8 mouse cellular contexts compared by ENCODE assay signal in the genomic region with DNA sequence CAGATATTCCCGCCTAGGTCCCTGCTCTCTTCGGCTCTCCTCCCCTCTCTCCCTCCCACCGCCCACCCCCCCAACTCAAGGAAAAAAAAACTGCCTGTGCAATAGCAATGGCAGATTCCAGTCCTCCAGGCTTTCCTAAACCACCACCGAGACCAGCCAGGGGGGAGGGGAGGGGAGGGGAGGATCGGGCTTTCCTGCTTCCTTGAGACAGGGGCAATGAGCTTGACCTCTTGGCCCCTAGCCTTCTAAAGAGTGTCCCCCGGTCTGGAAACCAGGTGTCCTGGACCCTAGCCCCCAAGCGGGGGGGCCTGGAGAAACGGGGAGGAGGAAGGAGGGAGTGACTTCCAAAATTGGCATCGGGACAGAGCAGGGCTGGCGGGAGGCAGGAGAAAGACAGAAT. TPM values are rescaled to one million over a fixed set of nuclear protein-coding genes. Genes with fewer than 3 reads are reported as not detected.
DNase-seq lines count a peak whose midpoint lies in the region; ATAC-seq and TF ChIP-seq lines count a peak whose summit lies in the region.

No protein-coding gene starts in this region.

- peaks cover 2% of the 10 kb centered on the region; the same call in 1 of the 2 replicates for H3K4me1 ChIP-seq in embryonic fibroblast, embryonic 13.5 days (ENCODE audit: control insufficient read depth, insufficient read depth, low read length)
- peaks cover 56% of the 10 kb centered on the region for H3K4me1 ChIP-seq in hindbrain, embryonic 13.5 days (replicated peaks)
- H3K4me1 ChIP-seq in liver, embryonic 15.5 days (replicated peaks): peaks cover 77% of the 10 kb centered on the region
- peaks cover 18% of the 10 kb centered on the region; the same call in 1 of the 2 replicates for H3K4me1 ChIP-seq in stomach, embryonic 16.5 days (ENCODE audit: control insufficient read depth, insufficient read depth, low read length)

- no peak overlapping the region for H3K27ac ChIP-seq in embryonic fibroblast, embryonic 13.5 days (ENCODE audit: insufficient read depth, low read length)
- no peak overlapping the region for H3K27ac ChIP-seq in hindbrain, embryonic 13.5 days
- H3K27ac ChIP-seq in liver, embryonic 15.5 days (replicated peaks): no peak overlapping the region
- peak overlapping the region; percentile 13; the same call in 1 of the 2 replicates for H3K27ac ChIP-seq in stomach, embryonic 16.5 days (ENCODE audit: low read length)

- H3K36me3 ChIP-seq in hindbrain, embryonic 13.5 days: peaks cover 21% of the 10 kb centered on the region
- peaks cover 18% of the 10 kb centered on the region for H3K36me3 ChIP-seq in liver, embryonic 15.5 days (replicated peaks)
- H3K36me3 ChIP-seq in stomach, embryonic 16.5 days (ENCODE audit: control insufficient read depth, insufficient read depth, low read length): no peaks in the 10 kb centered on the region

- H3K4me2 ChIP-seq in hindbrain, embryonic 13.5 days: peak overlapping the region; percentile 53
- peak overlapping the region; percentile 50 for H3K4me2 ChIP-seq in liver, embryonic 15.5 days
- H3K4me2 ChIP-seq in stomach, embryonic 16.5 days (ENCODE audit: low read depth, low read length): peak overlapping the region; percentile 63

- WGBS in hindbrain, embryonic 13.5 days: 11% methylated on average over 7 of the region's 10 CpGs
- WGBS in liver, embryonic 15.5 days (ENCODE audit: insufficient replicate concordance): 17% methylated on average over 10 of the region's 10 CpGs
- 7% methylated on average over 9 of the region's 10 CpGs for WGBS in stomach, embryonic 16.5 days

- H3K9me3 ChIP-seq in hindbrain, embryonic 13.5 days: no peaks in the 10 kb centered on the region
- H3K9me3 ChIP-seq in liver, embryonic 15.5 days (replicated peaks): no peaks in the 10 kb centered on the region
- H3K9me3 ChIP-seq in stomach, embryonic 16.5 days (replicated peaks; ENCODE audit: control insufficient read depth, low read length): no peaks in the 10 kb centered on the region

- peak; percentile 54 to 81 for DNase-seq in layer of hippocampus, postnatal 14 days (ENCODE audit: low spot score in 2 of 2)
- no peak for DNase-seq in layer of hippocampus, adult 9-11 months
- peak; percentile 30 for DNase-seq in adipocyte (ENCODE audit: low spot score)
- no peak for DNase-seq in yolk sac, embryonic 10.5 days (ENCODE audit: low spot score)

- peak overlapping the region; percentile 70 for H3K9ac ChIP-seq in hindbrain, embryonic 13.5 days
- no peak overlapping the region for H3K9ac ChIP-seq in liver, embryonic 15.5 days
- peak overlapping the region; percentile 79 for H3K9ac ChIP-seq in stomach, embryonic 16.5 days (ENCODE audit: low read length)

- H3K4me3 ChIP-seq in embryonic fibroblast, embryonic 13.5 days (ENCODE audit: insufficient read depth, low read length): peak overlapping the region; percentile 40
- H3K4me3 ChIP-seq in hindbrain, embryonic 13.5 days: peak overlapping the region; percentile 31
- peak overlapping the region; percentile 22; the same call in 1 of the 2 replicates for H3K4me3 ChIP-seq in liver, embryonic 15.5 days (replicated peaks)
- H3K4me3 ChIP-seq in stomach, embryonic 16.5 days (replicated peaks; ENCODE audit: low read length): peak overlapping the region; percentile 48

- TF ChIP-seq CTCF in embryonic fibroblast, embryonic 13.5 days (IDR thresholded peaks at IDR 0.05; ENCODE audit: borderline replicate concordance, insufficient read depth, low read length): no peak

- peaks cover 43% of the 10 kb centered on the region for H3K27me3 ChIP-seq in hindbrain, embryonic 13.5 days
- H3K27me3 ChIP-seq in liver, embryonic 15.5 days: peaks cover 42% of the 10 kb centered on the region
- H3K27me3 ChIP-seq in stomach, embryonic 16.5 days (ENCODE audit: control insufficient read depth, insufficient read depth, low read length): peaks cover 11% of the 10 kb centered on the region; the same call in 1 of the 2 replicates

- no peak for TF ChIP-seq POLR2A in embryonic fibroblast, embryonic 13.5 days (IDR thresholded peaks at IDR 0.05; ENCODE audit: low read depth, low read length)

- no peak for ATAC-seq in hindbrain, embryonic 13.5 days (ENCODE audit: low FRiP score)
- no peak for ATAC-seq in liver, embryonic 15.5 days (ENCODE audit: insufficient read depth)
- ATAC-seq in stomach, embryonic 16.5 days (ENCODE audit: insufficient read depth, low FRiP score): no peak

RNA-seq across cellular contexts. Expression of a gene that starts 2.9 kb away (rescaled TPM):
- 1 to 10 TPM; 2.7 to 2.9 TPM for total RNA-seq in layer of hippocampus, postnatal 14 days (2021)
- polyA plus RNA-seq in embryonic fibroblast, embryonic 13.5 days (2011; ENCODE audit: insufficient read length, low read depth, missing spikeins): 0.70 and 2.5 TPM in 2 replicates
- polyA plus RNA-seq in hindbrain, embryonic 13.5 days (2015; fragmentation: Nextera tagmentation; extraction: Ambion mirVana): 5.0 and 5.5 TPM in 2 replicates
- polyA plus RNA-seq in liver, embryonic 15.5 days (2015; fragmentation: Nextera tagmentation; extraction: Ambion mirVana): 2.1 and 2.2 TPM in 2 replicates
- polyA plus RNA-seq in stomach, embryonic 16.5 days (2015; fragmentation: Nextera tagmentation; extraction: Ambion mirVana): 12.1 and 13.9 TPM in 2 replicates

RNA-seq across cellular contexts. Expression of a gene that starts 5.2 kb away (rescaled TPM):
- 10 to 100 TPM; 42.3 to 47.7 TPM for total RNA-seq in layer of hippocampus, postnatal 14 days (2021)
- 43.2 and 55.3 TPM in 2 replicates for polyA plus RNA-seq in embryonic fibroblast, embryonic 13.5 days (2011; ENCODE audit: insufficient read length, low read depth, missing spikeins)
- 193 and 201 TPM in 2 replicates for polyA plus RNA-seq in hindbrain, embryonic 13.5 days (2015; fragmentation: Nextera tagmentation; extraction: Ambion mirVana)
- 57.1 and 62.2 TPM in 2 replicates for polyA plus RNA-seq in liver, embryonic 15.5 days (2015; fragmentation: Nextera tagmentation; extraction: Ambion mirVana)
- polyA plus RNA-seq in stomach, embryonic 16.5 days (2015; fragmentation: Nextera tagmentation; extraction: Ambion mirVana): 119 and 132 TPM in 2 replicates

RNA-seq across cellular contexts. Expression of a gene that starts 7.1 kb away (rescaled TPM):
- total RNA-seq in layer of hippocampus, postnatal 14 days (2021): 1 to 10 TPM; 7.2 to 7.9 TPM
- 2.3 and 4.5 TPM in 2 replicates for polyA plus RNA-seq in embryonic fibroblast, embryonic 13.5 days (2011; ENCODE audit: insufficient read length, low read depth, missing spikeins)
- 12.4 and 14.7 TPM in 2 replicates for polyA plus RNA-seq in hindbrain, embryonic 13.5 days (2015; fragmentation: Nextera tagmentation; extraction: Ambion mirVana)
- polyA plus RNA-seq in liver, embryonic 15.5 days (2015; fragmentation: Nextera tagmentation; extraction: Ambion mirVana): 5.2 and 5.3 TPM in 2 replicates
- 9.6 and 10.2 TPM in 2 replicates for polyA plus RNA-seq in stomach, embryonic 16.5 days (2015; fragmentation: Nextera tagmentation; extraction: Ambion mirVana)

RNA-seq across cellular contexts. Expression of a gene that starts 7.1 kb away (rescaled TPM):
- 100 to 1,000 TPM; 280 to 324 TPM for total RNA-seq in layer of hippocampus, postnatal 14 days (2021)
- 159 and 231 TPM in 2 replicates for polyA plus RNA-seq in embryonic fibroblast, embryonic 13.5 days (2011; ENCODE audit: insufficient read length, low read depth, missing spikeins)
- polyA plus RNA-seq in hindbrain, embryonic 13.5 days (2015; fragmentation: Nextera tagmentation; extraction: Ambion mirVana): 340 and 342 TPM in 2 replicates
- polyA plus RNA-seq in liver, embryonic 15.5 days (2015; fragmentation: Nextera tagmentation; extraction: Ambion mirVana): 146 and 150 TPM in 2 replicates
- polyA plus RNA-seq in stomach, embryonic 16.5 days (2015; fragmentation: Nextera tagmentation; extraction: Ambion mirVana): 207 and 226 TPM in 2 replicates

RNA-seq across cellular contexts. Expression of a gene that starts 11.7 kb away (rescaled TPM):
- 10 to 100 TPM in 1 of 2 experiments, 1 to 10 TPM in 1; 9.3 to 12.6 TPM for total RNA-seq in layer of hippocampus, postnatal 14 days (2021)
- 2.7 and 9.3 TPM in 2 replicates for polyA plus RNA-seq in embryonic fibroblast, embryonic 13.5 days (2011; ENCODE audit: insufficient read length, low read depth, missing spikeins)
- polyA plus RNA-seq in hindbrain, embryonic 13.5 days (2015; fragmentation: Nextera tagmentation; extraction: Ambion mirVana): 16.1 and 18.1 TPM in 2 replicates
- 3.5 and 4.4 TPM in 2 replicates for polyA plus RNA-seq in liver, embryonic 15.5 days (2015; fragmentation: Nextera tagmentation; extraction: Ambion mirVana)
- 9.4 and 10.5 TPM in 2 replicates for polyA plus RNA-seq in stomach, embryonic 16.5 days (2015; fragmentation: Nextera tagmentation; extraction: Ambion mirVana)

Comparison
In these comparisons a context has a peak if more than half of its experiments do, and no peak if none do; other contexts are left out.
1. DNase-seq: peak in layer of hippocampus, postnatal 14 days (2 of 2) and adipocyte (single experiment); none in layer of hippocampus, adult 9-11 months (single experiment) and yolk sac, embryonic 10.5 days (single experiment).
2. Peak in every context shown above with its lines, with median percentiles within 50 percentile points of each other: H3K4me3 ChIP-seq and H3K4me2 ChIP-seq.